Mouse (Mus musculus) lung, embryonic 14.5 days (tissue): ENCODE measurements around the gene Cryz. TPM values are rescaled to one million over a fixed set of nuclear protein-coding genes. Genes with fewer than 3 reads are reported as not detected.
"Not testable (repeated sequence)": the region's sequence is repeated elsewhere in the genome, so short reads cannot be mapped to it uniquely, and the experiment has no call there.

Experiments
- ATAC-seq: fragments of 200-750 bp; cut with Nextera tagmentation; 2 replicates; pipeline ENCODE4 v1.8.0; 2017; ENCODE audit warnings: mild to moderate bottlenecking, moderate TSS enrichment, moderate library complexity; ENCODE audit not compliant: insufficient read depth
- DNase-seq: peaks from one replicate; pipeline ENCODE4 v3.0.0-alpha.2; 2015
- H3K27ac ChIP-seq: fragments of 300-500 bp; sonication (generic); 2 replicates; pipeline ENCODE4 v1.5.1; 2014; ENCODE audit warnings: low read depth, mild to moderate bottlenecking, moderate library complexity
- H3K27me3 ChIP-seq: fragments of 300-500 bp; sonication (generic); 2 replicates; pipeline ENCODE4 v1.6.1; 2014; ENCODE audit warnings: low read length, control low read depth; ENCODE audit not compliant: insufficient read depth
- H3K36me3 ChIP-seq: fragments of 300-500 bp; sonication (generic); 2 replicates; pipeline ENCODE4 v1.6.1; 2014; ENCODE audit warnings: control low read depth; ENCODE audit not compliant: insufficient read depth
- H3K4me1 ChIP-seq: fragments of 300-500 bp; sonication (generic); 2 replicates; pipeline ENCODE4 v1.6.1; 2014; ENCODE audit warnings: antibody characterized with exemption, control low read depth; ENCODE audit not compliant: insufficient read depth
- H3K4me2 ChIP-seq: fragments of 300-500 bp; sonication (generic); 2 replicates; pipeline ENCODE4 v1.6.1; 2014; ENCODE audit warnings: mild to moderate bottlenecking
- H3K4me3 ChIP-seq: fragments of 300-500 bp; sonication (generic); 2 replicates; pipeline ENCODE4 v1.5.1; 2014; ENCODE audit warnings: low read depth, low read length
- H3K9ac ChIP-seq: fragments of 300-500 bp; sonication (generic); 2 replicates; pipeline ENCODE4 v1.6.1; 2014
- H3K9me3 ChIP-seq: fragments of 300-500 bp; sonication (generic); 2 replicates; pipeline ENCODE4 v1.6.1; 2016; ENCODE audit warnings: low read depth, low read length, control low read depth
- CTCF ChIP-seq: IDR thresholded peaks from 2 replicates; pipeline ENCODE4 v1.5.1; 2016; ENCODE audit warnings: antibody characterized with exemption, low read depth
- WGBS: fragments of 180-500 bp; shearing (Covaris S2); extraction: QIAGEN DNeasy Blood & Tissue Kit; methylation state at CpG from one replicate; pipeline ENCODE4 v1.1.7; 2014; 5-methylcytosine and 5-hydroxymethylcytosine counted together
- polyA plus RNA-seq: library from polyadenylated mRNA; unstranded; fragments of >200 nt; fragmentation: Nextera tagmentation; extraction: Ambion mirVana; gene quantifications from 2 replicates; pipeline ENCODE4 v1.2.1, GENCODE M21; 2014

Gene Cryz
- polyA plus RNA-seq, 1 experiment from 2014 or later, result 19.6 TPM

DNA sequence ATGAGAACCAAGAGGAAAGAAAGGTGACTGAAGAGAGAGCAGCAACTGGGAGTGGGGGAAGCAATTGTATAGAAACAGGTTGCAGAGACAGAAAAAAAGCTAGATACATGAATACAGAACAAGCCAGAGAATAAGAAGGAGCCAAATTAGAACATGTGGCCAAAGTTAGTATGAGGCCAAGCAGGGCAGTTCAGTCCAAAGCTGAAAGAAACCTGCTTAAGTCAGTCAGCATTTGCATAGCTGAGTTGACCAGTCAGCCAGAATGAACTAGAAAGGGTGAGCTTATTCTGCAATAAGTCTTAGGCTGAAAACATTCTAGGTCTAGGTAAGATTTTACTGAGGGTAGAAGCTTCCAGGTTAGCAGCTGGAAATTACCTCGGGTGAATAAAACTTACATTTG is 11.4 kb downstream of the Cryz start:
- WGBS, result 78% methylated on average over 1 of the region's 1 CpGs
- H3K4me1 ChIP-seq, result no peaks in the 10 kb centered on the region
- no peak overlapping the region for H3K9ac ChIP-seq
- no peak for TF ChIP-seq CTCF
- H3K9me3 ChIP-seq, result no peaks in the 10 kb centered on the region
- no peak overlapping the region for H3K4me3 ChIP-seq
- no peak for ATAC-seq
- no peak overlapping the region for H3K27ac ChIP-seq
- H3K36me3 ChIP-seq, result peaks cover 7% of the 10 kb centered on the region; the same call in 1 of the 2 replicates
- no peak overlapping the region for H3K4me2 ChIP-seq
- no peak for DNase-seq
- no peaks in the 10 kb centered on the region for H3K27me3 ChIP-seq

DNA sequence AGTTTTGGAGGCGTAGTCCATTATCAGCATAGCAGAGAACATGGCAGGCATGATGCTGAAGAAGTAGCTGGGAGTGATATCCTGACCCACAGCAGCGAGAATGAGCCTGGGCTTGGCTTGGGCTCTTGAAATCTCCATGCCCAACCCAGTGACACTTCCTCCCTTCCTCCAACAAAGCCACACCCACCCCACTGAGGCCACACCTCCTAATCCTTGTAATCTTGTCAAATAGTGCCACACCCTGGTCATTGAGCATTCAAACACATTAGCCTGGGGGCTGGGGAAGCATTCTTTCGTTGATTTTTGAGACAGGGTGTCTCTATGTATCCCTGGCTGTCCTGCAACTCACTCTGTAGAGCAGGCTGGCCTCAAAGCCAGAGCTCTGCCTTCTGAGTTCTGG is 15.4 kb downstream of the Cryz start:
- H3K4me2 ChIP-seq, result no peak overlapping the region
- TF ChIP-seq CTCF, result no peak
- no peak for DNase-seq
- H3K4me3 ChIP-seq, result no peak overlapping the region
- no peak overlapping the region for H3K27ac ChIP-seq
- no peak for ATAC-seq
- 86% methylated on average over 3 of the region's 3 CpGs for WGBS
- no peaks in the 10 kb centered on the region for H3K27me3 ChIP-seq
- H3K9ac ChIP-seq, result no peak overlapping the region
- H3K9me3 ChIP-seq, result no peaks in the 10 kb centered on the region
- H3K4me1 ChIP-seq, result no peaks in the 10 kb centered on the region
- 0 out of 2 replicates have a peak, but pooled peaks cover 7% of the 10 kb centered on the region for H3K36me3 ChIP-seq

GRCm38 (mm10) chr3:154614771-154615170 is 18.3 kb downstream of the Cryz start:
- 91% methylated on average over 8 of the region's 8 CpGs for WGBS
- no peak overlapping the region for H3K4me2 ChIP-seq
- no peak overlapping the region for H3K27ac ChIP-seq
- H3K36me3 ChIP-seq, result 0 out of 2 replicates have a peak, but pooled peaks cover 5% of the 10 kb centered on the region
- H3K4me3 ChIP-seq, result no peak overlapping the region
- ATAC-seq, result no peak
- no peaks in the 10 kb centered on the region for H3K27me3 ChIP-seq
- no peaks in the 10 kb centered on the region for H3K9me3 ChIP-seq
- H3K9ac ChIP-seq, result no peak overlapping the region
- no peaks in the 10 kb centered on the region for H3K4me1 ChIP-seq
- no peak for TF ChIP-seq CTCF
- DNase-seq, result no peak

DNA sequence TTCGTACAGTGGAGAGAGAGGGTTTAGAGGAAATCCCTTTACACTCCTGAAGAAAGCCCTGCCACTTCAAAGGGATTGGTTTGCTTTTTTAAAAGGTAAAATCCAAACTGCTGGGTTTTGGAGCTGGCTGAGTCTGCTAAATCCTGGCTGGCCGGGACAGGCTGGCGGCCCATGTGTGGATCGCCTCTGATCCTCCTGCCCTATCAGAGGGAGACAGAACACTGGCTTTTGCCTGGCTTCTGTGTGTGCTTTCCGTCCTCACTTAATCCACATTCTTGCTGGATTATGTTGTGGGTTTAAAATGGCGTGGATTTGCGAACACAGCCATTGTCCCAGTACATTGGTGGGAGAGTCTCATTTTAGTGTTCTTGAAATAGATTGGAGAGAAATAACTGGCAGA is 18.8 kb downstream of the Cryz start:
- Histone ChIP-seq H3K4me1 (no peaks in the 10 kb centered on the region), H3K4me3 (no peak overlapping the region), H3K4me2 (no peak overlapping the region), H3K9ac (no peak overlapping the region), H3K36me3 (0 out of 2 replicates have a peak, but pooled peaks cover 5% of the 10 kb centered on the region), H3K27ac (no peak overlapping the region), H3K27me3 (no peaks in the 10 kb centered on the region), H3K9me3 (no peaks in the 10 kb centered on the region)
- no peak for TF ChIP-seq CTCF
- ATAC-seq, result no peak
- WGBS, result 90% methylated on average over 7 of the region's 7 CpGs
- no peak for DNase-seq

DNA sequence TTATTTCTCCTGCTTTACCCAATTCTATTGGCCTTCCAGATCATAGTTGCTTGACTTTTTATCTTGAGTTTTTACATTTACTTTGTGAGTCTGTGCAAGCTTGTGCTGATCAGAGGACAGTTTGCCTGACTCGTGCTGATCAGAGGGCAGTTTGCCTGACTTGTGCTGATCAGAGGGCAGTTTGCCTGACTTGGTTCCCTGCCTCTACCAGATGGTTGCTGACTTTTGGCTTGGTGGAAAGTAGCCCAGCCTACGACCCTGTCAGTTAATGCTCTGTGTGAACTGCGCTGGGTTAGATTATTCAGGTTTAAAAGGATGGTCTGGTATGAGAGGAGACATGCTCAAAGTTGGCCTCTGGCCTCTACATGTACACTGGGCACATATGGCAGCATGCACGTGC is 19.6 kb downstream of the Cryz start:
- Histone ChIP-seq H3K9ac (no peak overlapping the region), H3K4me3 (no peak overlapping the region), H3K27me3 (no peaks in the 10 kb centered on the region), H3K27ac (no peak overlapping the region), H3K4me1 (no peaks in the 10 kb centered on the region), H3K36me3 (0 out of 2 replicates have a peak, but pooled peaks cover 5% of the 10 kb centered on the region), H3K9me3 (no peaks in the 10 kb centered on the region), H3K4me2 (no peak overlapping the region)
- 85% methylated on average over 4 of the region's 4 CpGs for WGBS
- ATAC-seq (no peak), DNase-seq (no peak)
- TF ChIP-seq CTCF, result no peak

DNA sequence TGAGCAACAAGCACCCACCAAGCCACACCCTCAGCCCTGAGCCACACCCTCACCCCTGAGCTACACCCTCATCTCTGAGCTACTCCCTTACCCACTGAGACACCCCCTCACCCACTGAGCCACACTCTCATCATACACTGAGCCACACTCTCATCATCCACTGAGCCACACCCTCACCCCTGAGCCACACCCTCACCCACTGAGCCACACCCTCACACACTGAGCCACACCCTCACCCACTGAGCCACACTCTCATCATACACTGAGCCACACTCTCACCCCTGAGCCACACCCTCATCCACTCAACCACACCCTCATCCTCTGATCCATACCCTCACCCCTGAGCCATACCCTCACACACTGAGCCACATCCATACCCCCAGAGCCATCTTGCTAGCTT is 31.8 kb downstream of the Cryz start:
- no peak for TF ChIP-seq CTCF
- no peaks in the 10 kb centered on the region for H3K4me1 ChIP-seq
- no peaks in the 10 kb centered on the region for H3K36me3 ChIP-seq
- no peak overlapping the region for H3K4me3 ChIP-seq
- H3K27ac ChIP-seq, result no peak overlapping the region
- ATAC-seq, result peak; percentile 70; the same call in 1 of the 2 replicates
- H3K9me3 ChIP-seq, result no peaks in the 10 kb centered on the region
- H3K9ac ChIP-seq, result no peak overlapping the region
- no peak for DNase-seq
- no peak overlapping the region for H3K4me2 ChIP-seq
- H3K27me3 ChIP-seq, result no peaks in the 10 kb centered on the region

GRCm38 (mm10) chr3:154631281-154631680 is 34.8 kb downstream of the Cryz start:
- not testable (repeated sequence) for H3K9me3 ChIP-seq, H3K4me2 ChIP-seq, H3K9ac ChIP-seq, H3K4me1 ChIP-seq, H3K36me3 ChIP-seq, H3K27me3 ChIP-seq, H3K4me3 ChIP-seq, H3K27ac ChIP-seq, ATAC-seq, DNase-seq
- WGBS, result 86% methylated on average over 2 of the region's 2 CpGs

- ATAC-seq, result no peak
- Histone ChIP-seq H3K36me3 (no peaks in the 10 kb centered on the region), H3K9ac (no peak overlapping the region), H3K4me2 (no peak overlapping the region), H3K4me1 (no peaks in the 10 kb centered on the region), H3K4me3 (no peak overlapping the region), H3K27me3 (no peaks in the 10 kb centered on the region), H3K9me3 (no peaks in the 10 kb centered on the region), H3K27ac (no peak overlapping the region)
- no peak for TF ChIP-seq CTCF
- no peak for DNase-seq
- 89% methylated on average over 5 of the region's 5 CpGs for WGBS
Measured at GRCm38 (mm10) chr3:154633091-154633490, 36.6 kb downstream of the Cryz start.
